Mouse (Mus musculus): Measurements from ENCODE around the gene Grap. TPM values are rescaled to one million over a fixed set of nuclear protein-coding genes. Genes with fewer than 3 reads are reported as not detected.

Grap gene
- total RNA-seq, 2 experiments from 2014 or later = 7.9 to 8.9 TPM

GRCm38 (mm10) chr11:61683907-61684731 lies 31.1 kb downstream of the Grap start, which contains the start of gene Fam83g:
Fam83g (plus strand) TSS chr11:61684091.
- DNase-seq = peak; percentile 77 to 80

- no peak for DNase-seq
Observed at GRCm38 (mm10) chr11:61685119-61685725, 32.2 kb downstream of the Grap start.

GRCm38 (mm10) chr11:61686141-61686540 lies 33.1 kb downstream of the Grap start:
- DNase-seq = no peak

GRCm38 (mm10) chr11:61686906-61687453 lies 33.9 kb downstream of the Grap start:
- no peak for DNase-seq

GRCm38 (mm10) chr11:61687595-61687994 lies 34.5 kb downstream of the Grap start:
- DNase-seq = no peak

- no peak for DNase-seq
Observed at GRCm38 (mm10) chr11:61692996-61693395, 39.9 kb downstream of the Grap start.

- no peak for DNase-seq
Observed at GRCm38 (mm10) chr11:61698852-61699251, 45.8 kb downstream of the Grap start.

GRCm38 (mm10) chr11:61699460-61699859 lies 46.4 kb downstream of the Grap start:
- no peak for DNase-seq

GRCm38 (mm10) chr11:61699933-61700332 lies 46.9 kb downstream of the Grap start:
- DNase-seq = peak; percentile 19 to 31

GRCm38 (mm10) chr11:61701696-61702095 lies 48.6 kb downstream of the Grap start:
- DNase-seq = no peak

- DNase-seq = no peak
Observed at GRCm38 (mm10) chr11:61702494-61702893, 49.4 kb downstream of the Grap start.

- DNase-seq = no peak
Observed at GRCm38 (mm10) chr11:61705581-61705980, 52.5 kb downstream of the Grap start.

GRCm38 (mm10) chr11:61706232-61706631 lies 53.2 kb downstream of the Grap start:
- DNase-seq = no peak

- no peak for DNase-seq
Observed at GRCm38 (mm10) chr11:61708928-61709327, 55.9 kb downstream of the Grap start.

- DNase-seq = peak; percentile 75 to 78
Observed at GRCm38 (mm10) chr11:61713157-61713855, 60.2 kb downstream of the Grap start.

- peak; percentile 65 to 83 for DNase-seq
Observed at GRCm38 (mm10) chr11:61714346-61715117, 61.5 kb downstream of the Grap start.

GRCm38 (mm10) chr11:61715130-61715529 lies 62.1 kb downstream of the Grap start:
- DNase-seq = no peak

- DNase-seq = no peak
Observed at GRCm38 (mm10) chr11:61717990-61718389, 64.9 kb downstream of the Grap start.

GRCm38 (mm10) chr11:61719387-61719786 lies 66.3 kb downstream of the Grap start:
- DNase-seq = no peak

GRCm38 (mm10) chr11:61719826-61720225 lies 66.8 kb downstream of the Grap start:
- no peak for DNase-seq

- no peak for DNase-seq
Observed at GRCm38 (mm10) chr11:61720636-61721035, 67.6 kb downstream of the Grap start, which contains the start of gene Slc5a10. Slc5a10 (minus strand) TSS chr11:61720826.

- no peak for DNase-seq
Observed at GRCm38 (mm10) chr11:61722077-61722476, 69.0 kb downstream of the Grap start.

Measured in adrenal gland, postnatal 36 days (tissue).